Mouse (Mus musculus) colon, adult 2 months (tissue): ENCODE data around the gene Cct8. TPM values are rescaled to one million over a fixed set of nuclear protein-coding genes. Genes with fewer than 3 reads are reported as not detected.

Source experiments
- polyA plus RNA-seq: library from polyadenylated mRNA; depleted of rRNA; stranded (reverse); fragments of >200 nt; gene quantifications from 2 replicates; pipeline ENCODE4 v1.2.3, GENCODE M21; 2012; rRNA removed

Gene Cct8
- polyA plus RNA-seq, result 11.4 and 15.0 TPM in 2 replicates

DNA sequence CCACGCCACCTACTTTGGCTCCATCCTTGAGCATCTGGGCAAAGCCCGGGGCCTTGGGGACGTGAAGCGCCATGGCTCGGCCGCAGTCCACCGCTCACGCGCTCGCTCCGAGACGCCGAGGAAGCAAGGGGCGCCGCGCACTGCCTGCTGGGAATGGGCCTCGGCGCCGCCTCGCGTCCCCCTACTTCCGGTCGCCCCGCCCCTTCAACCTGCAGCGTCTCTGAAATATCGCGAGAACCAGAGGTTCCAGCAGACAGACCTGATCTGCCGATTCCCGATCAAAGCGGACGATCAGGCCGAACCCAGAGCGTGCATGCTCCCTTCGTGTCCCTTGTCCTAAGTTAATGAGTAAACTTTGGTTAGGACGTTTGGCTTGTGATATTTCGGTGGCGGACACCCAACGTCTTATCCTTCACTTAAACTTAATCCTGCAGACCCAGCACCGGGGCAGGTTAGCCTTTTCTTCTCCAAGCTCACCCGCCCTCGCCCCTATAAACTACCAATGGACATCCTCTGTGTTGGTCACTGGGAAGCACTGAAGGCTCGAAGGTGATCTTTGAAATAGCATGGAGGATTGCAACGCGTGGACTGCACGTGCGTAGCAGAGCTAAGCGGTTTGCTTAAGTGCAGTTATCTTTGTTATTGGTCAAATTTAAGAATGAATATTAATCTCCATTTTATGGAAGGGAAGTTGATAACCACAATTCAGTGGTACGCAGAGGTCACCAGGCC, at the start of gene Cct8:
TSS of gene Cct8 (minus strand) at position 158 of the 732 bp plus-strand sequence.

DNA sequence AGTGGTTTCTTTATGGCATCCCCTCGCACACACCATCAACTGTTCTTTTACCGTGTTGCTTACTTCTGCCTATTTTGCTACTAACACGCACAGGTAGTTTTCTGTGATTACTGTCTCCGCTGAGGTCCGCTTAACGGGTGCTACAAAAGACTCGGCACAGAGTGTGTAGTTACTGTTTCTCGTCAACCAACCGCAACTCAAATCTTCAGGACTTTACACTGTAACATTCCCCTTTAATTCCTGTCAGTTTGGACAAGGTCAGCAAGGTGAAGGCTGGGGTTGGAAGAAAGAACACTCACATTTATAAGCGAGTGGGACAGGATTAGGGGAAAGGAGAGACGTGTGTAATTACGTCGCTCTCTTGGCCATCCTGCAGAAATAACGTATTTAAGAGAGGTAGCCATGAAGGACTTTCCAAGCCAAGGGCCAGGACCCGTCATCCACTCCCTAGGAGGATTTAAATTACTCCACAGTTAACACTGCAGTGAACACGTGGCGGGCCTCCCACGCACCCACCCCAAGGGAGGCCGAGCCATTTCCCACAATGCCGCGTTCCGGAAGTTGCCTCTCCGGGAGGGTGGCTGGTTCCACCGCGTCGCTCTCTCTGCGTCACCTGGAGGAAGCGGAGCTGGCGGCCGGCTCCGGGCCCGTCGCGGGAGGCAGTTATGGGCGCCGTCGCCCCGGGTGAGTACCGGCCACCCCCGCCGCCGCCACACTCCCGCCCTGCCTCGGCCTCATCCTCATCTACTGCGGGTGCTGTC, 41.1 kb downstream of the Cct8 start, which contains the start of gene Usp16:
TSS of gene Usp16 (plus strand) at position 285 of the 761 bp plus-strand sequence.

DNA sequence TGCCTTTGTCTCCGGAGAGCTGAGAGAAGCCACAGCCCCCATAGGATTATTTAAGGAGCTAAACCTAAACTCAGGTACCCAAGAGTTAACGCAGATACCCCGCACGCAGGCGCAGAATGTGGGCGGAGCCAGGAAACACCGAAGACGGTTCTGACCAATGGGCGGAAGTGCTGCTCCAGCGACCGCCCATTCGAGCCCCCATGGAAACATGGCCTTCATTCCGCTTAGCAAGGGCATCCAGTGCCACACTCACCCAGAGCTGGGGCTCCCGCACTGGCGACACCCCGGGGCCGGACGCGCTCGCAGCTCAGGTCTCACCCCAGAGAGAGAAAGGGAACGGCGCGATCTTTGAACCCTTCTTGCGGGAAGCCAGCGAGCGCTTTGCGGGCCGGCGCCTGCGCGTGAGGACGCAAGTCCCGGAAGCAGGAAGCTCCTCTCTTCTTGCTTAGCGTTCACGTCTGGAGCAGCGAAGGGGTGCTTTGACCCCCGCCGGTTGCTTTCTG, 55.4 kb downstream of the Cct8 start, which contains the start of gene Rwdd2b:
TSS of gene Rwdd2b (minus strand) at position 390 of the 503 bp plus-strand sequence.

Other genes with a start within 250 kb of the Cct8 start
- 4.9 and 6.7 TPM in 2 replicates for gene N6amt1, start 141.7 kb downstream of the Cct8 start, polyA plus RNA-seq
- gene Ltn1, start 63.3 kb downstream of the Cct8 start, polyA plus RNA-seq, result 2.5 and 2.9 TPM in 2 replicates
- gene Rwdd2b, start 55.3 kb downstream of the Cct8 start, polyA plus RNA-seq, result 5.1 and 7.0 TPM in 2 replicates
- gene Usp16, start 41.2 kb downstream of the Cct8 start, polyA plus RNA-seq, result 10.1 and 15.6 TPM in 2 replicates
- gene Map3k7cl, start 57.5 kb upstream of the Cct8 start, polyA plus RNA-seq, result 0.19 and 0.74 TPM in 2 replicates
- gene Bach1, start 203.1 kb upstream of the Cct8 start, polyA plus RNA-seq, result 10.2 and 11.1 TPM in 2 replicates